Mouse (Mus musculus) megakaryocyte-erythroid progenitor cell, adult 5-6 weeks (primary cell): ENCODE data around the gene Nell2. TPM values are rescaled to one million over a fixed set of nuclear protein-coding genes. Genes with fewer than 3 reads are reported as not detected.

ENCODE experiments used
- ATAC-seq: replicated peaks from 2 replicates; pipeline ENCODE4 v1.8.0; 2016; ENCODE audit warnings: mild to moderate bottlenecking, inconsistent platforms; ENCODE audit not compliant: severe bottlenecking, poor library complexity, low FRiP score, low TSS enrichment
- total RNA-seq, 2 experiments: library from RNA; stranded (forward) in 1 of 2; stranded (reverse) in 1 of 2; fragments of 200-1000, 215-1000 nt in 1 of 2; fragments of >200 nt in 1 of 2; fragmentation: Nextera tagmentation in 1 of 2; gene quantifications; 2 replicates each; pipeline ENCODE4 v1.2.3; 2014 to 2017

Nell2 gene
- total RNA-seq, 2 experiments from 2014 or later: not detected

DNA sequence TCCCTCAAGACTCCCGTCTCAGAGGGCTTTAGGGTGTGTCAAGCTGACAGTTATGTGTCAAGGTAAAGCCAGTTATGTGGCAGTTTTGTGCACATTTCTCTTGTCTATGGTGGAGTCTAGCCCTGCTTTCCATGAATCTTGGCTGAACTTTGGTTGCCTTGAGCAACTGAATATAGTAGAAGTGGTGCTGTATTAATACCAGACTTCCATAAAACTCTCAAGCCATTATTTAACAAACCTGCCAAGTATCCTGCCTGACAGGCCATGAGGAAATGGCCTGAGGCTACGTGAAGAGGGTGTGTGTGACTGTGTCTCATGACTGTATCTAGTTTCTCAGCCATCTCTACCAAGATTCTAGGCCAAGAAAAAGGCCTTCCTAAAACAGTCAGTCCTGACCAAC is 147.5 kb downstream of the Nell2 start:
- no peak for ATAC-seq

DNA sequence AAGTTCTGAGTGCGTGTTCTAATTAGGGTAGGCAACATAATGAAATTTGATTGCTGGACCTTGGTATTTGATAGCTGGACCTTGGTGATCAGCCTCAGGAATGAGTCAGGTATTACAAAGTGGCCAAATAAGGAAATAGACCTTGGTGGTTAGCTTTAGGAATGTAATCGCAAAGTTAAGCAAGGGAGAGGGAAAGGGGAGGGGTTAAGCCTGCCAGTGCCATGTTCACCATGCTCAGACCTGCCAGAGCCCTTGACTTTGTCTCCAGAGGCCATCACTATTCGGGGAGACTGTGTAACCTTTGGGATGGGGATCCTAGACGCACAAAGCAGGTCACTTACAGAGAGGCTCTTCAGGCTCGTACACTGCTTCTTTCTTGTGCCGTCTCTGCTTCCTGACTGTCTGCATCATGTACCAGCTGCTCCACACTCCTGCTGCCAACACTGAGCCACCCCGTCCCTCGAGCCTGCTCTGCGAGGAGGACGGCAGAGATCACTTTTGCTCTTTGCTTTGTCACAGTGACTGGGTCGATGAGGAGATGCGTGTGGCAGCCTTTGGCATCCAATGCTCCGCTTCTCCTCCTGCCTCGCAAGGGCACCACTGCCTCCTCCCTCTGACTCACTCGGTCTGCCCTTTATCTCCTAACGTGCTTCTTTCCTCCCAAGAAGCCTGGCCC is 157.5 kb downstream of the Nell2 start:
- ATAC-seq: no peak

DNA sequence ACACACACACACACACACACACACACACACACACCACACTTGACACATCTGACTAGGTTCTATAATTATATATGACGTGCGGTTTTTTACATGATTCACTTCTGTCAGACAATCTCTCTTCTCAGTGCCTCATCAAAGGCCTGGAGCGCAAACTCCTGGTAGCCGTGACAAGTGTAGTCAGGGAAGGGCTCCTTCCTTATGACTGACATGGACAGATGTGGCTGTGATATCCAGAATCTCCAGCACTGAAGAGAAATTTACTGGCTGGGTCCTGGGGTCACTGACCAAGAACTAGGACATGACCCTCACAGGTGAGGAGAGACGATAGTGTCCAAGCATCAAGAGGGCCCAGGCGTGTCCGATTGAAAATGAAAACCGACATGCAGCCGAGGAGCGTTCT is 160.2 kb downstream of the Nell2 start:
- ATAC-seq: no peak

DNA sequence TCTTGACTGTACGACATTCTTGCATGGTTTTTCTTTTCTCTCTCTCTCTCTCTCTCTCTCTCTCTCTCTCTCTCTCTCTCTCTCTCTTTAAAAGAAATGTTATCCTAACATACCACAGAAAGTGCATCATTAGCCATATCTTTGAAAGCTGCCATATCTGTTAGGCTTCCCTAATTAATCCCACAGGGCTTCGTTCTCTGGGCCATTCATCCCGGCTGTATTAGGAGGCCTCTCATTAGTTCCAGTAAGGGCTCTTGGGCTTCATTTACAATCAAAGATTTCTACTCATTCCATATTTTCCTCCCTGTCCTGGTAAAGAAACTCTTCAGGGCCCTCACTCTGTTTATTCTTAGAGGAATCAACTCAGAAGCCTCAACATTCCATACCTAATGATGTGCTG is 161.9 kb downstream of the Nell2 start:
- ATAC-seq: no peak

DNA sequence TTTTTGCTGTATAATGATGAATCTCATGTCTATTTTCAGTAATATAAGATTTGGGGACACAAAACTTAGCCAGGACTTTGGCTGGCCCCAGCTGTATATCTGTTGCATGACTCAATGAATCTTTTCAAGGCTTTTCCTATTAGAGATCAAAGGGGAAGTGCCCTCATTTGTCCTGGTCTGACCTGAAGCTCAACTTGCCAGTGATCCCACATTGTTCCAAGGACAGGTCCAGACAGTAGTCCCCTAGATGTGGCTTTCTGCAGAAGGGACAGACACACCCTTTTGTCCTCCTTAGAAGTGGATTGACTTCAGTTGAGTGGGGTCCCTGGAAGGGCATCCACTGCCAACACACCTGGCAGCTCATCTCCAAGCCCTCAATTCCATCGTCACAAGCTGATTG is 173.6 kb downstream of the Nell2 start:
- ATAC-seq: no peak

DNA sequence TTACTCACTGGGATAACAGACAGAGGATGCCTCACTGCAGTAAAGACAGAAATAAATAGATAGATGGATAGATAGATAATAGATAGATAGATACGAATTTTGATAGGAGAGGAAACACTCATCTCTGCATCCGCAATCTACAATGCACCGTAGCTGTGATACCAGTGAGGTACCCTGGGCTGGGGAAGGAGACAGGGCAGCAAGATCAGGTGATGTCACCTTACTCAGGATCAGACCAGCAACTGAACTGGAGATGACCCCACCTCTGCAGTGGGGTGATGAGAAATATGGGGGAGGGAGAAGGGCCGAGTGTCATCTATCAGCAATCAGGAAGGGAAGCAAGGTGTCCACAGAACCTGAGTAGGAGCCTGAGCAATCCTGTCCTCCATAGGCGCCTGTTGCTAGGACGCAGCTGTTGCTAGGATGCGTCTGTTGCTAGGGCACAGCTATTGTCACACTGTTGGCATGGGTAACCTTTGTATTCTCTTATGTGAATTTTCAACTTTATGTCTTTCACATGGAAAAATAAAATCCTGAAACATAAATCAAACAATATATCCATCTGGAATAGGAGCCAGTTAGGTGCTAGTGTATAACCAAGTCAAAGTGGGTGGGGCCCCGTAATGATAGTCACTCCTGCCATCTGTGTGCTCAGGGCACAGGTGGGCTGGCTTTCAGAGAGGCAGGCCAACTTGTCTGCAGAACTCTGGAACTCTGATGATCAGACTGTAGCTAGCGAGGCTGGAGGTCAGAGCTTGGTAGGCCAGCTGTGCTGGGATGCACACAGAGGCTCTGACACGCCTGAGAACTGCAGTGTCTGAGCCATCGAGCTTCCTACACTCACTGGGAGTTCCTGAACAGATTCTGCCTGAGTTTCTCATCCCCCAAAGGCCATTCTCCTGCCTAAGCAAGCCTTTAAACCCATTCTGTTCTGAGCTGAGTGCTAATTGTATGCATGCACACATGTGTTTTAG is 193.7 kb downstream of the Nell2 start:
- ATAC-seq: no peak

DNA sequence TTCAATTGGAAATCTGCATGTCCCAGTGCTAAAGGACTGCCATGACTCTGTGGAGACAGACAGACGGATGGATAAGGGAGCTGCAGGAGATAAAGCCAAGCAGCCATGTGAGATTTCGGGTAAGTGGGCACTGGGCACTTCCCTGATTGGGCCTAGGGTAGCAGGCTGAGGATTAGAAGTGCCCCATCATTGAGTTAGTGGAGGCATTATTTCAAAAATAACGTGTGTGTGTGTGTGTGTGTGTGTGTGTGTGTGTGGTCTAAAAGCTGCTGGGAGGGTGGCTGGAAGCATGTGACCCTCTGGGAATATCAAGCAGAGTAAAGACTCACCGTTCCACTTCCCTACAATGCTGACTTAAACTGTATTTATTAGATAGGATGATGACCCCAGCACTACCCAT is 195.1 kb downstream of the Nell2 start:
- no peak for ATAC-seq

DNA sequence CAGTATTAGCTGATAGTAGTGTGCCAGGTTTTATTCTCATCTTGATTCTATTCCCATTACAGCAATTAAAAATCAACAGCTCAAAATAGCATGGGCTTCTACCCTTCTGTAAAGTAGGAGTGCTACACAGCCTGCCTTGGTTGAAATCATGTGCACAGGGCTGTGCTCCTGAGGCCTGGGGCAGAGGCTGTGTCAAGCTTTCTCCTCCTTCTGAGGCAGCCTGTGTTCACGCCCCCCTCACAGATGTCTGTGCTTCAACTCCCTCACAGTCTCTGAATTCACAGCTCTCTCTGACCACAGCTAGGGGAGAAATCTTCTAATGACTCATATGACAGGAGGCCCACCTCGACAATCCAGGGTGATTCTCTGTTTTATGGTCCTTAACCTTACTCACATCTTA is 197.4 kb downstream of the Nell2 start:
- ATAC-seq: no peak

DNA sequence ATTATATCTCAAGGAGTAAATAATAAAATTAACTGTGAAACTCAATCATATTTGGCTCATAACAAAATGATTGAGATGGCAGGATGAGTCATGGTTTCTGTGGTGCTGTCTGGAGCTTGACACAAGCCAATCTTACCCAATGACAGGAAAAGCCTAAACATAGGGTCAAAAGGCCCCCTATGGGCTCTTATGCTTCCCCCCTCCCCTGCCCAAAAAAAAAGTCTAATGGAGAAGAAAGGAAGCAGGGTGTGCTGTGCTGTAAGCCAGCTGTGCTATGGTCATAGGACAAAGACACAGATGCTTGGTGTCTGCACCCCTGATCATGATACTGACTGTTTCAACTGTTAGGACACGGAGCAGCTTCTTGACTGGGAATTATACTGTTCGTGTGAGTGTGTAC is 205.6 kb downstream of the Nell2 start:
- ATAC-seq: no peak

DNA sequence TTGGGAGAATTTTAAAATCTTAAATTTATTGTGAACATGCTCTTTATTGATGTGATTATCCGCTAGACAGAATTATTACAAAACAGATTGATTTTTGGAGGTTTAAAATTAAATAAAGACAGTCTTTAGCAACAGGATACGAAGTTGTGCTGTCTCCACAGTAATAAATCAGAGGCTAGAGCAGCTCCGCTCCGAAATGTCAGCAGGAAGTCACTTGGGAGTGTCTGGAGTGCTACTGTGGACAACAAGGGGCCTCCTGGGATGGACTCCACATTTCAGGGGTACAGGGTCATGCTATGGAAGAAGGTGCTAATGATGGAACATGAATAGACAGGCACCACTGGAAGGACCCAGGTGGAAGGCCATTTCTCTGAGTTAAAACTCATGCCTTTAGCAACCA is 211.7 kb downstream of the Nell2 start:
- no peak for ATAC-seq

DNA sequence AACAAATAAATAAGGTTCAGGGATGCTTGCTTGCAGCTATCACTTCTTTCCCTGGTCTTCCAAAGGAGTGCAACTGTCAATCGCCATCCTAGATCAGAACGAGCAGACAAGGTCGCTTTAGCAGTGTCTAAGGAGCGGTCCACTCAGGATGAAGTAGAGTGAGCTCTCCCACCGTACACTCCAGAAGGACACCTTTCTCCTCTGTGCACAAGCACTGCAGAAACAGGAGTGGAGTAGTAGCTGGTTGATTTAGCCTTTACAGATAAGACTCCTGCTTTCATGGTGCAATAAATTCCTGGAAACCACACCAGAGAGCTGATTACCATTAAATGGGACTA is 213.6 kb downstream of the Nell2 start:
- no peak for ATAC-seq

DNA sequence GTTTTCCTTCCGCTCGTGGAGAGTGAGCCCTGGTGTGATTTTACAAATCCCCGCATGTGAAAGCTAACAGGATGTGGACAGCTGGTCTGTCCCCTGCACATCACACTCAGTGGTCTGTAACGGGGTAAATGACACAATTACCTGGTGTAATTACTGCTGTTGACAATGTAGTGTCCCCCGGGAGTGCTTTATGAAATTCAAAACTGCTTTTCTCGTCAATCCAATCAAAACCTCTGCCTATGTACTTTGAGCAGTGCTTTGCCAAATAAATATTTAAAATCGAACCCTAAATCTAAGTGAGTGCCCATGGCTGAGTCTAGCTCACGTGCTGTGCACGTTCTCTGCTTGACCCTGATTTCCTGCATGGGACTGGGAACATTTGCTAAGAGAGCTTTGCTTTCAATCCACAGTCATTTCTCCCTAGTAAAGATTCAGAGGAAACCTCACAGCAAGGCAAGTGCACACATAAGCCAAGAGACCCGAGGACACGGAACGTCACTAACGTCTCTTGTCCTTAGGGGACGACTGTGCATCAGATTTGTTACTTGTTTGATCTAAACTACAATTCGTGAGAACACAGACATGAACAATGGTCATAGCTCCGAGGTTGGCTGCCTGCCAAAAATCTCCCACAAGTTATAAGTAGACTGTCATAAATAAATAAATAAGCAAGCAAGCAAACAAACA is 214.1 kb downstream of the Nell2 start:
- no peak for ATAC-seq

DNA sequence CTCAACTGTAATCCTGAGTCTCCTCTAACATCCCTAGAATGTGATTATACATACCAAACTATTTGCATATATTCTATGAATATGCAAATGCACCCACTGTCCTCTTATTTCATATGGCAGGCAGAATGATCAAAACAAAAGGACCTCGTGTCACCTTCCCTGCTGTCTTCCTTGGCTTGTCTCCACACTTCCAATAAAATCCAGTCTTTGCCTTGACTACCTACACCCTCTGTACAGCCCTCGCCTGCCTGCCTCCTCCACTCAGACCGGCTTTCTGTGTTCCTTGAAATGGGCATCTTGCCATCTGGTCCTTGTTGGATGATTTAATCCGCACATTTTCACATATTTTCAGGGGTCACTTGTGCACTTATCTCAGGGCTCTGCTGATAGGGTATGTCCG is 215.1 kb downstream of the Nell2 start:
- no peak for ATAC-seq

DNA sequence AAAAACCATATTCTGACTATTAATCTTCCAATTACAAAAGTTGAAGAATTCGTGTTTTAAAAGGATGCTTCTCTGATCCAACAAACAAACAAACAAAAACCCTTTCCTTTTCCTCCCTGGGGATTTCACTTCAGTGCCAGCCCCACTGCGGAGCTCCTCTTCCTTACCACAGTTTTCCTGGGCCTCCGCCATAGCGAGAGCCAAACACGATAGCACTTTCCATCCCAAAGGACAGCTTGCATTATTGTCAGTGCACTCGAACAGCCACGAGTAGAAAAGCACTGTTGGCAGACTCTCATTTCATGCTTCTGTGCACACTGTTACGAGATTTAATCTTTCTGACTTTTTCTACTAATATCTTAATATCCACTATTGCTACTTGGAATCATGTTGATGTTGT is 224.3 kb downstream of the Nell2 start:
- ATAC-seq: no peak

DNA sequence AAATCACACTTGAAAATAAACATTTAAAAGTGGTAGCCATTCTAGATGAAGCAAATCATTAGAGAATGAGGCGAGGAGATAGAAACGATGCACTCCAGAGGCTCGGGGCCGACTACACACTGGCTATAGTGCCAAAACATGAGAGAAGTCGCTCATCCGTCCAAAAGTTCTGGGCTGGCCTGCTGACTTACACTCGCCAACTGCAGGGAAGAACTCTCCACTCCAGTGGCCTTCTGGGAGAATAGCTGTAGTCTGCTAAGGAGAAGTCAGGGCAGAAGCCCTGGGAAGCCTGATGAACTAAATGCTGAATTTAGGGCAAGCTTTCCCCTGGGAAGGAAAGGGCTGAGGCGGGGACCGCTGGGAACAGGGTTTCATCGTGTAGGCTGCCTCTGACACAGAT is 231.8 kb downstream of the Nell2 start:
- ATAC-seq: no peak

DNA sequence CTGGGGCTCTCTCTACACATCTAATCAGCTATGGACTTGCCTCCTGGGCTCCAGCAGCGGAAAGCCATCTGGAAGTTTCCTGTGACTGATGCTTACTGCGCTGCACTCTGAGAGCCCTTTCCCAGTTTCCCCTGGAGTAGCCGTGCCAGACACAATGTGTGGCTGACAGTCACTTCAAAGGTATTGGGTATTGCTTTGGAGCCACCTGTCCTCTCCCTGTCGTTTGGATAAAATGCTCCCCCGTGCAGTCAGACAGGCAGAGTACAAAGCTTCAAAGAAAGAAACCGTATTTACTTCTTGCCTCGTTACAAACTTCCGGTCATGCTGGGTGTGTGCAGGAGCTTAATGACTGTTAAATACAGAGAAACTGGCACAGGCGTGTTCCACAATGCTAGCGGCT is 239.3 kb downstream of the Nell2 start:
- ATAC-seq: no peak

DNA sequence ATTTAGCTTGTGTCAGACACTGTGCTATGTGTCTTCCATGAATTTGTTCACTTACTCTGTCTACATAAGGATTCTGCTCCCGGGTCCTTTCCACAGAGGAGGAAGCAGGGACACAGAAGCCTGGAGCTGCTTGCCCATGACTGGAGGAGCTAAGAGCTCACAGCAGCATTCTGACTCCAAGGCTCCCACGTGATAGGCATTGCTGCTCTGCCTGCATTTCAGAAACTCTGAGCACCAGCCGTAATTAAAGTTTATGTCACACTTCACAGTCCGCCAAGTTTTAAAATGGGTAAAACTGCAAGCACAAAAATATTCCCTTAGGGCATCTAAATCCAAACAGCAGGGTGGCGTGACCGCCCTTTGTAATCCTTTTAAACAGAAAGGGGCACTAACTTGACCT is 243.2 kb downstream of the Nell2 start:
- no peak for ATAC-seq

DNA sequence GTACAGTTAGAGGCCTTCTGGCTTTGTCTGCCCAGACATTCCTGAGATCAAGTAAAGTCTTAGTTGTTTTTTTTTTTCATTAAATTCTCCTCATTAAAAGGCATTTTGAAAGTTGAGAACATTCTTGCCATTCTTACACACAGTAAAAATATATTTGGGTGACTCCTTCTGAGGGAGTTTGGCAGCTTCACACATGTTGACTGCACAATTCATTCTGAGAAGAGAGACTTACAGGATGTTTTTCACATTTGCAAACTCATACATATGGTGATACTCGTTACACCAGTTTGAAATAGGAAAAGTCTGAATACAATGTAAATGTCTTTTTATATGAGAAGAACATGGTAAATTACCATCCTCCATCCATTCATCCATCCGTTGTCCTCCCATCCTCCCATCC is 247.4 kb downstream of the Nell2 start:
- ATAC-seq: no peak

DNA sequence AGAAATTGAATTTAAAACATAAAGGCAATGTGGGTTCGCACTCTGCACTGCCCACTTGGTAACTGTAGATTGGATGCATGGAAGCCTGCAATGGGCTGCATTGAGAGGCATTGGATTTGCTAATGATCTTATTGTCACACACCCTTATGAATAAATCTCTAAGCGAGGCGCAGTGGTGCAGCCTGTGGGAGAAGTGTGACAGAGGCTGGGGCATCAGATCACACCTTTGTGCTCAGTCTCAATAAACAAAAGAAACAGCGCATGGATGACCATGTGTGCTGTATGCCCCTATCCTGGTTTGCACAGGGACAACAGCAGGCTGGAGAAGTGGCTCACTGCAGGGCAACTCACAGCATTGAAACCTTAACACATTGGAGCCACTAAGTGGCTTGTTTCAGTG is 250.4 kb downstream of the Nell2 start:
- no peak for ATAC-seq

DNA sequence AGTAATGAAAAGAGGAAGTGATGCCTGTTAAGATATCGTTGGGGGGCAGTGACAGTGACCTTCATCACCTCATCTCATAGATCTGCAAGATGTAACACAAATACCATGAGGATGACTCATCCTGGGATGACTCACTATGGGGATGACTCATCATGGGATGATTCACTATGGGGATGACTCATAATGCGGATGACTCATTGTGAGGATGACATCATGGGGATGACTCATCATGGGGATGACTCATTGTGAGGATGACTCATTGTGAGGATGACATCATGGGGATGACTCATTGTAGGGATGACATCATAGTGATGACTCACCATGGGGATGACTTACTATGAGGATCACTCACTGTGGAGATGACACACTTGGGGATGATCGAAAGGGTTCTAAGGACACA is 251.8 kb downstream of the Nell2 start:
- ATAC-seq: no peak

DNA sequence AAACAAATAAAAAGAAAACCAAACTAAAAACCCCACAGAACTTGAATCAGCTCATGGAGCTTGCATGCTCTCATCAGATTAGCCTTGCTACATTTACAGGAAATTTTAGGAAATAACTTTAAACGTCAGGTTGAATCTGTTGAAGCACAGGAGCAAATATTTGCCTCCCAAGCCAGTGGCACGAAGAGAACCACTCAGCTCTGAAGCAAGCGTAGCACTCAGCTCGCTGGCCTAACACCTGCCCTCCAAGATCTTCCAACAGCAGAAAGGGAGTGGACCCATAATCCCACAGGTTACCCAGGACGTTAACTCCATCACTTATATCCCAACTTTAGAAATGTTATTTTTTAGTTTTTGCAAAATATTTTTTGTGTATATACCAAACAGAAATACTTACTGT is 252.8 kb downstream of the Nell2 start:
- ATAC-seq: no peak
